Mouse (Mus musculus) heart, postnatal 14 days (tissue): Measurements from ENCODE around the gene Prkce. TPM values are rescaled to one million over a fixed set of nuclear protein-coding genes. Genes with fewer than 3 reads are reported as not detected.

Experiments used
- DNase-seq, 2 experiments: peaks; one replicate each; pipeline ENCODE4 v3.0.0; 2021 to 2022
- intact Hi-C: fragments of 180-260 bp; cut with DNase I; formaldehyde crosslinking; loops from one replicate; pipeline ENCODE4 v1.15.1; 2025
- total RNA-seq, 2 experiments: library from RNA; stranded (reverse); gene quantifications; 2 replicates each; pipeline ENCODE4 v1.2.3; 2021

Gene Prkce
- total RNA-seq, 2 experiments from 2014 or later = 28.7 to 29.1 TPM

DNA sequence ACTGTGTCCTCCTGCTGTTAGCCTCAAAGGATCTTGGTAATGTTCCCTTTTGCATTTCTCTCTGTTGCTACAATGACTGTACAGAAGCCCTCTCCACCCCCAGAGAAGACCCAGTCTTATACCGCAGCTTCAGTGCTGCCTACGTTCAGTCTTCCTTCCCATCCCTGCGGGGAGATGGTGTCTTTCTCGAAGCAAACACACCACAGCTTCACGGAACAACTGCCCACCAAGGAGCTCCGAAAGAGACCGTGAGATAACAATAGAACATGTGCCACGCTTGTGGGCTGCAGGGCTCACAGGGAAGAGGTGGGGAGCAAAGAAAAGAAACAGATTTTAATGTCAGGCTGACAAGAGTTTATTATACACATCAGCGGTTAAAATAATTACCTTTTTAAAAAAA is 46.7 kb downstream of the Prkce start:
- intact Hi-C loops = no loop called here
- DNase-seq = no peak

DNA sequence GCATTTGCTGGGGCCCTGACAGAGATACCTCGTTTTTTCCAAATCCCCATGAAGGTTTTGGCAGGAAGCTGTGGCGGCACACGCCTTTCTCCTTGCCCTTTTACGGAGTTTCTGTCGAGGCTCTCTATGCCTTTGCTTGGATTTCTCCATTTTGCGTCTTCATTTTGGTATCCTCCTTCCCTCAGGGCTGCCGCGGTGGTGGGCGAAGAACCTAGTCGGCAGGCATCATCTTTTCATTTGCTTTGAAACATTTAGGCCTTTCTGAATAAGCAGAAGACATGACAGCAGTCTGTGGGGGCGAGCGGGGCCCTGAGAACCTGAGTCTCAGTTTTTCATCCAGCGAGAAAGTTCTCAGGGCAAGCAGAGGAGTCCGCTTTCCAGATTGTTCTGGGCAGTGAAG is 47.2 kb downstream of the Prkce start:
- DNase-seq = no peak
- intact Hi-C loops = no loop called here

DNA sequence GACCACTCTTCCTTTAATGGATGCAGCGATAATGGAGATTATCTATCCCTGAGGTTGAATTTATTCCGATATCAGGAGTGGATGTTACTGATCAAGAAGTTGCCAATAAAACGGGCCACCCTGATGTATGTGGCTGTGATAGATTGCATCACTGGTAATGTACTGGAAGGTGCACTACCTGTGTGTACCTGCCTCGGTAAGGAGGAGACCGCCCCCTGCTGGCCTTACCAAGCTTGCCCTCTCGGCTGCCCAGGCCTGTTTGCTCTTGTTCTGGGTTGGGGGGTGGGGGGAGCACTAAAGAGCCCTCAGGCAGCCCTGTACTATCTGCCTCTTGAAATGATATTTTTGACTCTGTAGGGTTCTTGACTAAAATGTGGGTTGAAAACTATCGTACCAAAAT is 48.2 kb downstream of the Prkce start:
- intact Hi-C loops = no loop called here
- DNase-seq = peak in 1 of 2 experiments; percentile 38

DNA sequence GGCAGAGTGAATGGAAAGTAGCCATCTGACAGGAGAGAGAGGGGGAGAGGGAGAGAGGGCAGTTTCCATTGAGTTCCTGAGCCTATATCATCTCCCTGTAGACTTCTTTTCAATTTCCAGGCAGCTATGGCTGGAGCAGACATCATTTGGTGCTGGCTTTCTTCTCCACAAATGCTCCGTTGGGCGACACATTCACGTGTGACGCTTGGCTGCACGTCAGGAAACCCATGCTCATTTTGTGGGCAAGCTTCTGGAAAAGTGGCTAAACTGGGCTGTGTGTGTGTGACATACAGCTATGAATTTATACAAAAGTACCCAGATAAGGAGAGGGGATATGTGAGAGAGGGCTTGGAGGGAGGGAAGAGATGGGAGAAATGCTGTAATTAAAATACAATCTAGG is 49.9 kb downstream of the Prkce start:
- intact Hi-C loops = no loop called here
- no peak for DNase-seq

DNA sequence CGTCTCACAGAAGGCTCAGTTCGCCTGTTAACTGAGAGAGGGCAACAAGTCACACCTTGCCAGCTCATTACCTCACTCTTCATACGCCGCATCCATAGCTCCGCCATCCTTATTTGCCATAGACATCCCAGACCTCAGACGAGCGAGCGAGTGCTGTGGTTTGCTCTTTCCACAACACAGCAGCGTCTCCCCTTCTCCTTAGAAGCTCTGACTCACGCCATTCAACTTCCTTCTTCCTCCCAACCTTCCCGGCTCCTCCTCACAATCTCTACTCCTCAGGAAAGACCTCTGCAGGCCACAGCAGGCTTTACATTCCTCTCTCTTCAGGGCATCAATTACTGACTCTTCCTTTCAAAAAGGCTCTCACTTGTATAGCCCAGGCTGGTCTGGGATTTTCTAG is 51.0 kb downstream of the Prkce start:
- intact Hi-C loops = no loop called here
- DNase-seq = no peak

DNA sequence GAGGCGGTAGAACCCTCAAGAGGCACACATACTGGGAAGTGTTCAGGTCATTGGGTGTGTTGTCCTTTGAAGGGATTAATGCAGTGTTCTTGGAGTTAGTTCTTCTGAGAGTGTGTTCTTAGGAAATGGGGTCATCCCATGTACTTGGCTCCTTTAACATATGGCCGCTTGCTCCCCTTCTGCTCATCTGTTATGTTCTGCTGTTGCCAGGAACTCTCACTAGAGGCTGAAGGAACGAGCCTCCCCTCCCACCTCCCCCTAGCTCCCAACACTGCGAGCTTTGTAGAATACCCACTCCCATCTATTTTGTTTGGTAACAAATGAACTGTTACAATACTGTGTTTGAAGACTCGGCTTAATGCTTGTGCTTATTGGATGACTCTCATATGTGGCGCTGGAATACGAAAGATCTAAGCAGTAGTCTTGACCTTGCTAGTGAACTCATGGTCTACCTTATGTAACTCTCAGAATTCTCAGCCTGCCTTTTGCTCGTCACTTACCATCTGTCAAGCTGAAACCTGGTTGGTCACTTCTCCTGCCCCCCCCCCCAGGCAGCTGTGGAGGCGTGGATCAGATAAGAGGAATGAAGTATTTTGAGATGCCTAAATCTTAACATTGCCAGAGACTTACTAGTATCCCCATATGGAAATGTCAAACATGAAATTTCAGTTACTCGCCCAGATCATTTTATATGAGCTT is 58.1 kb downstream of the Prkce start:
- DNase-seq = no peak
- intact Hi-C loops = no loop called here

DNA sequence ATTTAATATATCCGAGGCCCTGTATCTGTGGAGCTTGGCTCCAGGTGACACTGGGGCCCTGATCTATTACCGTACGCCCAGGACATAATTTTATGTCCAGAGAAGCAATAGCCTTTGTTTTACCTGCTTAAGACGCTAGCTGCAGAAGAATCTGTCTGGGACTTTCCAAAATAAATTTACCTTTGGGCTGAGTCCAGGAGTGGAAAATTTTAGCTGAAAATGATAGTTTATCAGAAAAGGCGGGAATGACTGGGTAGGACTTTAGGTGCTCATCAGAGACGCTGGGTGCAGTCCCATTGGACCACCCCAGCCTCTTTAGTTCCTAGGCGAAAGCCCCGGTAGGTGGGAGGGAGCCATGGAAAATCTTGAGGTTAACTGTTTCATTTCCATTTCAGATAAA is 58.6 kb downstream of the Prkce start:
- intact Hi-C loops = no loop called here
- DNase-seq = no peak

DNA sequence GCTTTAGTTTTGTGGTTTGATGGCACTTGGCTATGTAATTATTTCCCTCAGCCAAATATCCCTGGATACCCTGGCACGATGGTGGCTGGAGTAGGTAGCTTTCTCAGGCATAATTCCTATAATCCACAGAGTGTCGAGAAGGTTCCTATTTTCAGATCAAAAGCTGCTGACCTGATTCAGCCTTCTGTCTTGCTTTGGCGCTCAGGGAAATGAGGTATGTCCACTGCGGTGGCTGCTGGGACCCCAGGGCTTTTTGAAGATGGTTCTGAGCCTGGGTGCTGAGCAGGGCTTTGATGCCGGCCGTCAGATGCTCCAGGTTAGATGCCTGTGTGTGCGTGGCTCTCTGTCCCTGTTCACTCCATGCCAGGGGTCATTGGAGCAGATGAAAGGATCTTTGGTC is 59.0 kb downstream of the Prkce start:
- intact Hi-C loops = no loop called here
- no peak for DNase-seq

DNA sequence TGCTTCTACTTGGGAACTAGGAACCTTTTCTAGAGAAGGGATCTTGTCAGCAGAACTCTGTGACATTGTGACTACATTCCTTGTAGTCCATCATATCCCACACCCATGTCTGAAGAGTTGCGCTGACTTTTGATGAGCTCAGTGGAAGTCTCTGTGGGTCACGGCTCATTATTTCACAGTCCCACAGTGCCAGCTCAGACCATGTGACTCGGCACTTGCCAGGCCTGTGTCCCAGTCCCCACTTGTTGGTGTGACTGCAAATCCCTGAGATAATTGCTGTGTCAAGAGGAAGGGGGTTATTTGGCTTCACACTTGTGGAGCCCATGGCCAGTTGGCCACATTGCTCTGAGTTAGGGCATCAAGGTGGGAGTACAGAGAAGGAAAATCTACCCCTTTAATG is 59.8 kb downstream of the Prkce start:
- DNase-seq = peak in 1 of 2 experiments; percentile 34
- intact Hi-C loops = no loop called here

DNA sequence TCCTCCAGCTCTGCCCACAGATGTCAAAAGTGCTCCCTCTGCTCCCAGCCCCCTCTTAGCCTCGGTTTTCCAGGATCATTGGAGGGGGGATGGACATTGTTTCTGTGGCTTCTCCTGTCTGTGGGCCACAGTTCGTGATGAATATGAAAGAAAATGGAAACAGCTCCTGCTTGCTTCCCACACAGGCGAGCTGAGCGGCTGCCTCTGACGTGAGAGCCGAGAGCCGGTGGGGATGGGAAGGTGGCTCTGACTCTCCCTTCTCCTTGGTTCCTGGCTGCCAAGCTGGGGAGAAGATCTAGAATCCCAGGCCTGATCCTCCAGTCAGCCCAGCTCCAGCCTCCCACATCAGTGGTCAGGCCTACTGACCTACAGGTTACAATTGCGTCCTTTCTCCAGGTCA is 61.3 kb downstream of the Prkce start:
- DNase-seq = no peak
- intact Hi-C loops = no loop called here

DNA sequence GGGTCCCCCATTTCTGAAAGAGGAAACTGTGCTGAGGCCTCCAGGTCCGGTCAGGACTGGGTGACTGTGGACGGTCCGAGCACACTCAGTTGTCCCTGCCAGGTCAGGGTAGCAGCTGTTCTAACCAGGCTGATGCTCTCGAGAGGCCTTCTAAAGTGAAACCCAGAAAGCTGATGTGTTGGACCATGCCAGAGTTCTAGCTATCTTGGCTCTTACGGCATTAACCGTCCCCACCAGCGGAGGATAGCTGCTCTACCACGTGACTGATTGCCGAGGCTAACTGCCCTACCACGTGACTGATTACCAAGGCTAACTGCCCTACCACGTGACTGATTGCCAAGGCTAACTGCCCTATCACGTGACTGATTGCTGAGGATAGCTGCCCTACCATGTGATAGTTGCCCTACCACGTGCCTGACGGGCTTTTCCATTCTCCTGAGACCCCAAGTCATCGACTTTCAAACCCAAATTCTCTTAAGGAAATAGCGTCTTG is 62.6 kb downstream of the Prkce start:
- intact Hi-C loops = no loop called here
- no peak for DNase-seq

DNA sequence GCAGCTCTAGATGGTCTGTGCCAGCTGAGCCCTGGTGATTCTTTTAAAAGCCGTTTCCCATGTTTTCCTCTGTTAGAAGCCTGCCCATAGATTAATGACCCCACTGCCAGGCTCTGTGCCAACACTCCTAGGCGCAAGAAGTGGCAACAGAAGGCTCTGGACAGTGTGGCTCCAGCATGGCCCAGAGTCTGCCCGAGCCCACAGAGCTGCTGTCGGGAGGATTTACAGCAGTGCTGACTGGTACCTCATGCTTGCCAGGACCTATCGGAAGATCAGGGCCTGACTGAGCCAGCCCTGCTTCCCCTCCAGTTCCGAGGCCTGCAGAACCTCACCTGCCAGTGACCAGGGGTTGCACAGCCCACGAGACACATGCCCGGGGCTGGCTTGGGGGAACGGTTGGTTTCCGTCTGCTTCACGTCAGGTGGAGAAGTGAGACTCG is 64.2 kb downstream of the Prkce start:
- intact Hi-C loops = no loop called here
- no peak for DNase-seq

DNA sequence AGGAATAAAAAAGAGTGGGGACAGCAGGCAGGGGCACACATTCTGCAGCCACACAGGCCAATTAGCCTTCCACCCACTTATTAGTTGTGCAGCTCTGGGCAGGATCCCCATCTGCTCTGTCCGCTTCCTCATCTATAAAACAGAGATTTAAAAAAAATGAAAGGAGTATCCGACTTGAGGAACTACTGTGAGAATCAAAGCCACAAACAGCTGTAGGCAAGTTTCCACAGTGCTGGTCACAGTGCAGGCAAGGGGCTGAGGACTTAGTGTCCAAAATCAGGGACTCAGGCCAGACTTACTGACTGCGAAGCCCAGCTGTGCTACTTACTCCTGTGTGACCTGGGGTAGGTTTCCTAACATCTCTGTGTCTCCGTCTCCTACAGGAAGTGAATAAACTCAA is 64.7 kb downstream of the Prkce start:
- no peak for DNase-seq
- intact Hi-C loops = no loop called here

DNA sequence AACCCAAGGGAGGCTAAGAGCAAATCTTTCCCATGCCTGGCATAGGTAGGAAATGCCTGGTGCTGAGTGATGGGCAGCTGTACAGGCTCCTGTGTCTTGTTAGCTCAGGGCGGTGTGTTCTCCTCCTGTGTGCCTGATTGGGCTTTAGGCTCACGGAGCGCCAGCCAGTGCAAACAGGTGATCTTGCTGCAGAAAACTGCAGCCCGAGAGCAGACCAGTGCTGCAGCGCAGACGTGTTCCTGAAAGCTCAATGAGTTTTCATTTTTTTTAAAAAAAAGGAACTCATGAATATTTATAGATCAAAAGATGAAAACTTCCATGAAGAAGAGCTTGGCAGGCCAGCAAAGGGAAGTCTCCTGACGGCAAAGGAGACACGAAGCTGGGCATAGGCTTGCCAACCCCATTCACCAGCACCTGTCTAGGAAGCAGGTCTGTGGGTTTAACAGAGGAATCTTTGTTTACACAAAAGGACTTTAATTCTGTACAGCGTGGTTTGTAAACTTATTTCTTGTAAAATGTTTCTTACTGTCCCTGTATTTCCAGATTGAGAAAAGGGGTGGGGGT is 67.1 kb downstream of the Prkce start:
- intact Hi-C loops = loop anchor here (5.0 kb wide), 1 partner anchor 38 kb away; no protein-coding TSS in a partner anchor

DNA sequence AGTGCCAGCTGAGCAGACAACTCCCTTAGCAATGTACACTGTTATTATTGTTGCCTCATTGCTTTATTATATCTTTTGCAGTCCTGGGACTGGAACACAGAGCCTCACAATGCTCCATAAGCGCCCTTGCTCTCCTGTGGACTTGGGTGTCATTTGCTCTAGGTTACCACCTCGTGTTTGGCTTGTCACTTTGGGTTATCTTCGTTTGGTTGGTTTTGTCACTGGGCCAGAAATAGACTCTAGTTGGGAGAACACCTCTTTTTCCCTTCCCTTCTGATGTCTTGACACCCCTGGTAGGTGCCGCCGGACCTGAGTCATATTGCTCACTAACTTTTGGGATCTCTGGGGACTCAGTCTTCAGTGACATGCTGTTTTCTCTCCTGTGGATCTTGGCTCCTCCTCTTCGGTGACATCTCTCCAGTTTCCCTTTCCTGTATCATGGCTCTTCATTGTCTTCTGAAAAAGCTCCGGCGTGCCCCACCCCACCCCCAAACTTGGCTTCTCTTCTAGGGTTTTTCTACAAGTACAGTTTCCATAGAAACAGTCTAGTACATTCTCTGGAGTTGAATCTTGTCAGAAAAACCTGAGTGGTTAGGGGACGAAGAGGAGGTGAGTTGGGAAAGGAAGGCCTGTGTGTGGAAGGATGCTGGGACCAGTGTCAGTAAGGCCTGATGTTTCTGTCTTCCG is 68.6 kb downstream of the Prkce start:
- intact Hi-C loops = loop anchor here (2.0 to 5.0 kb wide), 2 partner anchors 36 to 67 kb away; no protein-coding TSS in a partner anchor
- DNase-seq = no peak

More for the DNA sequence above, 67.1 kb downstream of the Prkce start:
- no peak for DNase-seq

DNA sequence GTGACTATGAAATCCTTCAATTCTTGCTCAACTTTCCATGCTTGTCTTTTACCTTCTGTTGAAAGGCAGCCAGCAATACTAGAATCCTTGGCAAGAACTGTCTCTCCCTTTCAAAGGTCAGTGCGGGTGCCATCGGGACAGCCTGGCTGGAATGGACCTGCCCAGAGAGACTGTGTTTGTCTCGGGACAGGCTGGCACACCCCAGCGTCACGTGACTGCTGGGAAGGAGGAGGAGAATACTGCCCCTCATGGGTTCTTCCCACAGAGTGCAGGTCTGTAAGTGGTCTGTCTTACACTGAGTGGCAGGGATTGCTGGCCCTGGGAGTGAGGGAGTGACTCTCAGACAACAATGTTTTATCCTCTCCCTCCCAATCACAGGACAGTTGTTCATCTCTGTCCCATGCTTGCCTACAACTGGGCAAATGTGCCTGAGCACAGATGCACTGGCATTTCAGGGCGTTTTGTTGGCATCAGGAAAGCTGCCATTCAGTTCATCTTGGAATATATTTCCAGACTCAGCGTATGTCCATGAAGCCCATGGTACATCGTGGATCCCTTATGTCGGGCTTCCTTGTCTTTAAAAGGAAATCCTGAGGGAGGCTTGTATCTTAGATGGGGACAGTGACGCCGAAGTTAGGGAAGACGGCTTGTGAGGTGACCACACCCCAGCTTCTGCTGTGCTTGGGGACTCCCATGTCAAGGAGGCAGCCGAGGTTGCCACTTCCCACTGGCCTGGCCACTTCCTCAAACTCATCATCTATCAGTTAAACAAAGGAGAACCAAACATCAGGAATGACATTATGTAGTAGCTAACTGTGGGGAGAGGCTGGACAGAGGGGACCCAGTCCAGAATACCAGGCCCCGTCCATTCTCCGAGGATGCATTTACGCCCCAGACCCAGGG is 69.5 kb downstream of the Prkce start:
- peak; percentile 62 to 79 for DNase-seq
- intact Hi-C loops = loop anchor here (2.0 to 5.0 kb wide), 2 partner anchors 35 to 68 kb away; no protein-coding TSS in a partner anchor

DNA sequence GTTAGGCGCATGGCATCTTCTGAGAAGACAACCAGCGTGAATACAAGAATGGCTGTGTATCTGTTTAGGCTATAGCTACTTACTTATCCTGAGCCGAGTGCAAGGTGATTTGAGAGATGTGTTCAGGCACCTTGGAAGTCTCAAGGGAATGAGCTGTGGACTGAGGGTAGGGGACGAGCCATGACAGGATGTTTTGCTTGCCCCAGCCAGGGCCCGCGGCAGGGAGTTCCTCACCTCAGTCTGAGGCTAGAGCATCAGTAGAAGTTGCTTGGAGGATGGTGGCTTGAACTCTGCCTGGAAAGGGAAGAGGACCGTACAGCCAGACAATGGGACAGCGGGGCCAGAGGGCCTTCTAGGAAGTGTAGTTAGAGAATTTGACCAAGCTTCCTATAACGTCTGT is 74.7 kb downstream of the Prkce start:
- intact Hi-C loops = no loop called here
- DNase-seq = no peak

DNA sequence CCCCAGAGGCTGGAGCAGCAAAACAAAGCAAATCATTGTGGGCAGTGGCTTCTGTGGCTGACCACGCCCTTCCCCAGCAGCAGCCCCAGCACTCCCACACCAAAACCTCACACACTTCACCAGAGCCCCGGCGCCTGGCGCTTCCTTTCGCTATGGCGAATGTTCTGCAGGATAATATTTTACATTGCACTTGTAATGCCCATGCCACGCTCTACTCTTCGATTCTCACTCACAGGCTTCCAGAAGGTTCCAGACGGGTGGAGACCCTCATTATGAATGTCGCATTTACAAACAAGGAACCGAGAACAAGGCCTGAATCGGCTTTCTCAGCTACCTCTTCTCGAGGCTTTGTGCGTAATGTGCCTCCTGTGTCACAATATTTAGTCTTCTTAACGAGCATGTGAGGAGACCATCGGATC is 75.5 kb downstream of the Prkce start:
- intact Hi-C loops = no loop called here

DNA sequence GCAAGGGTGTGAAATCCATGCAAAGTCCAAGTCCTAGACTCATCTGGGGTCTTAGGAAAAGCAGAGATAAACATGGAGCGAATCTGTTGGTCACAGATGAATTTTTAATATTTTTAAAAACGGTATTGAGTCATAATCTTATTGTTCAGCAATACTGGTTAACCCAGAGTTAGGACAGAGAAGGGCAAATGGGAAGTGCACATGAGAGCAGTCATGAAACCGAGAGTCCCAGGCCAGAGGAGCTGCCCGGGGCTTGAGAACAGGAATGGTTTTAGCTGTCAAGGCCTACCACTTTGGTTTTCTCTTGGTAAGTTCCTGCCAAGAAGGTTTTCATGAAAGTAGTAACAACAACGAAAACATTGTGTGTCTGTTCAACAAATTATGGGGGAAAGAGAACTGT is 76.8 kb downstream of the Prkce start:
- intact Hi-C loops = no loop called here
- no peak for DNase-seq

More for the DNA sequence above, 75.5 kb downstream of the Prkce start:
- peak in 1 of 2 experiments; percentile 19 for DNase-seq

DNA sequence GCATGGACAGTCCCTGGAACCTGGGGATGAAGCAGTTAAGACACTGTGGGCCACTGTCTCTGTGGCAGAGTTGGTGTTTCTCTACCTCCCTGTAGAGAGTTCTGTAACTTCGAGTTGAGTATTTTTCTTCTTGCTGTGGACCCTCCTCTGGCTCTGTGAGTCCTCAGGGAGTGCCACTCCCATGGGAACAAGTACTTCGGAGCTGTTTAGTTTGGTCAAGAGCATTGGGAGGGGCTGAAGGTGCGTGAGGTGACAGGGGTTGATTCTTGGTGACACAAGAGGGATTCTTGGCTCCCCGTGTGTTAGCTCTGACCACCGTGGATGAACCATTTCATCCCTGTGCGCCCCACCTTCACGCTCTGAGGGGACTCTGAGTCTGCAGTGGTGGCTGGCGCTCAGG is 81.2 kb downstream of the Prkce start:
- no peak for DNase-seq
- intact Hi-C loops = no loop called here
